In genomic region chr8:117676460-117676859, GRCm38 (mm10) we compare ENCODE assay signal across 28 mouse cellular contexts. TPM values are rescaled to one million over a fixed set of nuclear protein-coding genes. Genes with fewer than 3 reads are reported as not detected.
DNase-seq lines count a peak whose midpoint lies in the region; ATAC-seq lines count a peak whose summit lies in the region.
"Had no signal": no experiment of that assay in that cellular context is flagged by ENCODE, and none has a peak within 500 bp of the region (broad histone marks: within the 10 kb centered on the region; RNA-seq: fewer than 3 reads in every experiment).

No protein-coding gene starts in this region.

- 34% methylated on average over 9 of the region's 9 CpGs for WGBS in intestine, embryonic 15.5 days
- 66% methylated on average over 9 of the region's 9 CpGs for WGBS in liver, embryonic 12.5 days (ENCODE audit: insufficient replicate concordance)
- WGBS in stomach, embryonic 15.5 days = 42% methylated on average over 9 of the region's 9 CpGs

- no peaks in the 10 kb centered on the region for H3K9me3 ChIP-seq in intestine, embryonic 15.5 days
- no peaks in the 10 kb centered on the region for H3K9me3 ChIP-seq in liver, embryonic 12.5 days (replicated peaks)
- H3K9me3 ChIP-seq in stomach, embryonic 15.5 days = no peaks in the 10 kb centered on the region
- H3K9me3 ChIP-seq: embryonic facial prominence, embryonic 10.5 days; heart, embryonic 12.5 days; hindbrain, embryonic 12.5 days; limb, embryonic 15.5 days; midbrain, embryonic 15.5 days; neural tube, embryonic 12.5 days had no signal

- no peak overlapping the region for H3K4me2 ChIP-seq in intestine, embryonic 15.5 days (replicated peaks)
- no peak overlapping the region for H3K4me2 ChIP-seq in liver, embryonic 12.5 days
- no peak overlapping the region for H3K4me2 ChIP-seq in stomach, embryonic 15.5 days
- H3K4me2 ChIP-seq: heart, embryonic 12.5 days; hindbrain, embryonic 12.5 days; limb, embryonic 15.5 days; midbrain, embryonic 15.5 days; neural tube, embryonic 12.5 days had no signal

- peak; percentile 69 for ATAC-seq in intestine, embryonic 15.5 days
- ATAC-seq in liver, embryonic 12.5 days = no peak; the same call in 1 of the 2 replicates
- peak; percentile 49; the same call in 1 of the 2 replicates for ATAC-seq in stomach, embryonic 15.5 days (ENCODE audit: insufficient read depth, low FRiP score, low read depth)
- ATAC-seq: activated CD4-positive, CD25-positive, alpha-beta regulatory T cell, adult 4 months; forebrain, embryonic 16.5 days; midbrain, embryonic 15.5 days had no signal

- H3K9ac ChIP-seq in intestine, embryonic 15.5 days = no peak overlapping the region
- H3K9ac ChIP-seq in liver, embryonic 12.5 days = no peak overlapping the region
- H3K9ac ChIP-seq in stomach, embryonic 15.5 days = no peak overlapping the region
- H3K9ac ChIP-seq: heart, embryonic 12.5 days; hindbrain, embryonic 12.5 days; limb, embryonic 15.5 days; midbrain, embryonic 15.5 days; neural tube, embryonic 12.5 days had no signal

- no peak overlapping the region for H3K4me3 ChIP-seq in intestine, embryonic 15.5 days (replicated peaks)
- H3K4me3 ChIP-seq in liver, embryonic 12.5 days = no peak overlapping the region
- no peak overlapping the region for H3K4me3 ChIP-seq in stomach, embryonic 15.5 days (replicated peaks)
- H3K4me3 ChIP-seq: embryonic facial prominence, embryonic 10.5 days; heart, embryonic 12.5 days; hindbrain, embryonic 12.5 days; limb, embryonic 15.5 days; midbrain, embryonic 15.5 days; neural tube, embryonic 12.5 days had no signal

- no peaks in the 10 kb centered on the region for H3K27me3 ChIP-seq in intestine, embryonic 15.5 days (replicated peaks)
- no peaks in the 10 kb centered on the region for H3K27me3 ChIP-seq in liver, embryonic 12.5 days (replicated peaks)
- no peaks in the 10 kb centered on the region for H3K27me3 ChIP-seq in stomach, embryonic 15.5 days (replicated peaks)
- H3K27me3 ChIP-seq: heart, embryonic 12.5 days; hindbrain, embryonic 12.5 days; limb, embryonic 15.5 days; midbrain, embryonic 15.5 days; neural tube, embryonic 12.5 days had no signal

- H3K27ac ChIP-seq in intestine, embryonic 15.5 days = peak overlapping the region; percentile 10; the same call in 1 of the 2 replicates
- H3K27ac ChIP-seq in liver, embryonic 12.5 days = 0 out of 2 replicates have a peak overlapping the region, but pooled peaks have one; percentile 54
- peak overlapping the region; percentile 16; the same call in 1 of the 2 replicates for H3K27ac ChIP-seq in stomach, embryonic 15.5 days
- H3K27ac ChIP-seq: embryonic facial prominence, embryonic 10.5 days; hindbrain, embryonic 12.5 days; limb, embryonic 15.5 days; macrophage; midbrain, embryonic 15.5 days; neural tube, embryonic 12.5 days had no signal

- H3K4me1 ChIP-seq in intestine, embryonic 15.5 days (replicated peaks) = peaks cover 4% of the 10 kb centered on the region
- H3K4me1 ChIP-seq in liver, embryonic 12.5 days = peaks cover 5% of the 10 kb centered on the region
- no peaks in the 10 kb centered on the region for H3K4me1 ChIP-seq in stomach, embryonic 15.5 days
- H3K4me1 ChIP-seq: heart, embryonic 12.5 days; hindbrain, embryonic 12.5 days; limb, embryonic 15.5 days had no signal

- no peaks in the 10 kb centered on the region for H3K36me3 ChIP-seq in intestine, embryonic 15.5 days
- no peaks in the 10 kb centered on the region for H3K36me3 ChIP-seq in liver, embryonic 12.5 days
- no peaks in the 10 kb centered on the region for H3K36me3 ChIP-seq in stomach, embryonic 15.5 days
- H3K36me3 ChIP-seq: embryonic facial prominence, embryonic 10.5 days; heart, embryonic 12.5 days; hindbrain, embryonic 12.5 days; limb, embryonic 15.5 days; midbrain, embryonic 15.5 days; neural tube, embryonic 12.5 days had no signal

- peak; percentile 50 for DNase-seq in Muller cell, postnatal 12 days (ENCODE audit: inconsistent ontology term)
- no peak for DNase-seq in thymus, adult 18-20 months
- no peak for DNase-seq in urinary bladder, postnatal 10 days (ENCODE audit: low spot score)
- DNase-seq in ovary, postnatal 10 days (ENCODE audit: low spot score) = no peak
- DNase-seq: adrenal gland, postnatal 25 days; cerebellum, adult 8-10 months; gastrocnemius, postnatal 14 days; heart, adult 11 months; heart, postnatal 10 days; kidney, adult 8-10 months; kidney, postnatal 10 days; left cerebral cortex, postnatal 4 days; right cerebral cortex, adult 18-20 months; right cerebral cortex, postnatal 4 days had no signal

RNA-seq across cellular contexts. Expression of gene Sdr42e1, which starts 3.0 kb away (rescaled TPM):
- 6.0 and 6.6 TPM in 2 replicates for polyA plus RNA-seq in intestine, embryonic 15.5 days (2015; fragmentation: Nextera tagmentation; extraction: Ambion mirVana)
- polyA plus RNA-seq in liver, embryonic 12.5 days (2016; fragmentation: Nextera tagmentation; extraction: Ambion mirVana) = 0.91 and 1.4 TPM in 2 replicates
- 7.2 TPM in 2 replicates for polyA plus RNA-seq in stomach, embryonic 15.5 days (2015; fragmentation: Nextera tagmentation; extraction: Ambion mirVana)
- polyA plus RNA-seq: C2C12 had no signal

RNA-seq across cellular contexts. Expression of gene Hsd17b2, which starts 25.2 kb away (rescaled TPM):
- 38.1 and 38.3 TPM in 2 replicates for polyA plus RNA-seq in intestine, embryonic 15.5 days (2015; fragmentation: Nextera tagmentation; extraction: Ambion mirVana)
- polyA plus RNA-seq in liver, embryonic 12.5 days (2016; fragmentation: Nextera tagmentation; extraction: Ambion mirVana) = 20.9 and 23.6 TPM in 2 replicates
- polyA plus RNA-seq in stomach, embryonic 15.5 days (2015; fragmentation: Nextera tagmentation; extraction: Ambion mirVana) = 21.5 and 23.7 TPM in 2 replicates
- polyA plus RNA-seq: activated CD4-positive, CD25-positive, alpha-beta regulatory T cell, adult 4 months; brain, embryonic 14.5 days; C2C12; embryonic facial prominence, embryonic 10.5 days; forebrain, embryonic 16.5 days; hindbrain, embryonic 12.5 days; macrophage; midbrain, embryonic 15.5 days; neural tube, embryonic 12.5 days had no signal
